Mouse (Mus musculus) ES-E14 (cell line): ENCODE results near the gene Magi2. TPM values are rescaled to one million over a fixed set of nuclear protein-coding genes. Genes with fewer than 3 reads are reported as not detected.

ENCODE experiments used
- DNase-seq: peaks from one replicate; pipeline ENCODE4 v3.0.0-alpha.2; 2013; ENCODE audit warnings: low read depth, low spot score
- H3K27ac ChIP-seq: 2 replicates; pipeline ENCODE4 v1.5.1; 2012; ENCODE audit warnings: low read depth, mild to moderate bottlenecking, low read length, moderate library complexity, mixed read lengths; ENCODE audit not compliant: poor library complexity, insufficient read depth, severe bottlenecking
- H3K36me3 ChIP-seq: 2 replicates; pipeline ENCODE4 v1.6.1; 2012; ENCODE audit warnings: mild to moderate bottlenecking, low read length, moderate library complexity, mixed read lengths; ENCODE audit not compliant: control insufficient read depth, poor library complexity, insufficient read depth, severe bottlenecking
- H3K4me1 ChIP-seq, 2 experiments: fragments of 150-350 bp in 1 of 2; sonication (generic) in 1 of 2; 2 replicates each; pipeline ENCODE4 v1.6.1; 2012; ENCODE audit warnings: low read length in 2 of 2, mild to moderate bottlenecking in 1 of 2, mixed read lengths in 1 of 2; ENCODE audit not compliant: control insufficient read depth in 2 of 2, insufficient read depth in 2 of 2, poor library complexity in 1 of 2
- H3K4me3 ChIP-seq, 2 experiments: fragments of 150-350 bp in 1 of 2; sonication (generic) in 1 of 2; 2 replicates each; pipeline ENCODE4 v1.5.1; 2012; ENCODE audit warnings: low read length in 2 of 2, low read depth in 1 of 2, mild to moderate bottlenecking in 1 of 2, mixed read lengths in 1 of 2; ENCODE audit not compliant: insufficient read depth in 1 of 2, poor library complexity in 1 of 2, severe bottlenecking in 1 of 2
- H3K9ac ChIP-seq: 2 replicates; pipeline ENCODE4 v1.6.1; 2012; ENCODE audit warnings: low read depth, mild to moderate bottlenecking, low read length, mixed read lengths; ENCODE audit not compliant: poor library complexity, insufficient read depth, severe bottlenecking
- H3K9me3 ChIP-seq: fragments of 150-350 bp; sonication (generic); 2 replicates; pipeline ENCODE4 v1.6.1; 2012; ENCODE audit warnings: low read depth, mild to moderate bottlenecking, low read length; ENCODE audit not compliant: control insufficient read depth, insufficient read depth
- CHD2 ChIP-seq: IDR thresholded peaks from 2 replicates; pipeline ENCODE4 v1.6.1; 2014; ENCODE audit warnings: mild to moderate bottlenecking, low read depth, low read length, inconsistent platforms
- HCFC1 ChIP-seq: IDR thresholded peaks from 2 replicates; pipeline ENCODE4 v1.6.1; 2012; ENCODE audit warnings: low read length, inconsistent platforms, borderline replicate concordance; ENCODE audit not compliant: insufficient read depth
- MAFK ChIP-seq: IDR thresholded peaks from 2 replicates; pipeline ENCODE4 v1.6.1; 2014; ENCODE audit warnings: mild to moderate bottlenecking, low read depth, low read length, inconsistent platforms; ENCODE audit not compliant: insufficient read depth
- ZC3H11A ChIP-seq: IDR thresholded peaks from 2 replicates; pipeline ENCODE4 v1.6.1; 2012; ENCODE audit warnings: low read depth, mild to moderate bottlenecking, inconsistent platforms, low read length, borderline replicate concordance
- ZNF384 ChIP-seq: IDR thresholded peaks from 2 replicates; pipeline ENCODE4 v1.6.1; 2012; ENCODE audit warnings: low read depth, low read length, inconsistent platforms
- in situ Hi-C, 2 experiments: fragments of 600-800 bp; cut with MboI; formaldehyde crosslinking; loops; one replicate each; pipeline ENCODE4 v1.15.1; 2025; ENCODE audit warnings: low sequenced_read_pairs in 2 of 2, inconsistent platforms in 1 of 2; ENCODE audit not compliant: unreplicated experiment in 2 of 2
- total RNA-seq: library from RNA; depleted of rRNA; stranded (reverse); fragments of 300-350 nt; gene quantifications from 2 replicates; pipeline ENCODE4 v1.2.3, GENCODE M21; 2012

Magi2 gene
- total RNA-seq, 1 experiment, result 0.85 TPM

DNA sequence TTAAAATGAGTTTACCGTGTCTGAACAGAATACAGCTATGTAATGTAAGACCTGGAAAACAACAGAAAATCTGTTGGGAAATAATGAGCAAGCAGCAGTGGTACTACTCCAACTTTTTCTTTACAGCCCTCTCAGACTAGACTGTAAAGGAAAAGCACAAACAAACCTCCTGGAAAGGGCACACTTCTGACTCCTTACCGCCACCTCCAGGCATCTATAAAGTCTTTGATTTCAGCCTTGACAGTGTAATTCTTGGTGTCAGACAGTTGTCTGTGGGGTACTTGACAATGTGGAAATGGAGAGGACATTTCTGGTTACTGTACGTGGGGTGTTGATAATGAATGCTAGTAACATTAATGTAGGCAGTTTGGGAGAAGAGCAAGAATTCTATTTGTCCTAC is 791.2 kb downstream of the Magi2 start:
- Histone ChIP-seq H3K9ac (no peak overlapping the region), H3K4me3 (no peak overlapping the region), H3K36me3 (no peaks in the 10 kb centered on the region), H3K9me3 (no peaks in the 10 kb centered on the region), H3K27ac (no peak overlapping the region), H3K4me1 (no peaks in the 10 kb centered on the region)
- no peak for TF ChIP-seq ZNF384
- TF ChIP-seq HCFC1, result no peak
- TF ChIP-seq MAFK, result no peak
- no peak for TF ChIP-seq CHD2
- TF ChIP-seq ZC3H11A, result no peak
- DNase-seq, result no peak
- in situ Hi-C loops, result no loop called here

DNA sequence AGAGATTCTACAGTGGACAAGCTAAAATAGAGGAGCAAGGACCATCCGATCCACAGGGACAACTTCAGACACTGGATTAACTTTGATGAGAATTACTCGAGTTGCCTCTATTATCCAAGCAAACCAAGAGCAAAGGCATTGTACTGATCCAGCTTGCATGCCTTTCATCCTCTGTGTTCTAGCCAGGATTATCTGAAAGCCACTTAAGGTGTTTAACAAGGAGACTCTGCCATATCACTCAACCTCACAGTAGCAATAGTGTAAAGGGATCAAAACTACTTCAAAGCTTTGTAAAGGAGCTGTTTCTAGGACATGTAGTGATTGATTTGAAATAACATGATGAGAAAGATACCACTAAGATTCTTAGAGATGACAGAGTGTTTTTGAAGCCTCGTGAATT is 819.8 kb downstream of the Magi2 start:
- TF ChIP-seq HCFC1, result no peak
- no peak for TF ChIP-seq ZC3H11A
- TF ChIP-seq ZNF384, result no peak
- no peak for TF ChIP-seq CHD2
- TF ChIP-seq MAFK, result no peak
- Histone ChIP-seq H3K4me1 (no peaks in the 10 kb centered on the region), H3K36me3 (no peaks in the 10 kb centered on the region), H3K9me3 (no peaks in the 10 kb centered on the region), H3K9ac (no peak overlapping the region), H3K27ac (no peak overlapping the region), H3K4me3 (no peak overlapping the region)
- no peak for DNase-seq
- in situ Hi-C loops, result no loop called here

DNA sequence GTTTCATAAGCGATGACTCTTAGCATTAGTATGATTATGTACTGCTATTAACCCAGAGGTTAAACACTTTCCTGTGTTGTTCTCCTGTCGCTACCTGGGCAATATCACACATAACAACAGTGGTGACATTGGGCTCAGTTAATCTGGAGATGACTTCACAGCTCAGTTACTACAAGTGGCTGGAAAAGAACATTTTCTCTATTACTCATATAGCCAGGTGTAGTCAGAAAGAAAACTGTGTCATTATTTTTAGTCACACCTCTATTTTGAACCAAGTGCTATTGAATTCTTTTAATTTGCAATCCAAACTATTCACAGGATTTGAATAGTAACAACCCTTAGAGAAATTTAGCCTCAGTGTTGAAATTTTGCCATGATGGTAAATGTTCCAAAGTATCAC is 821.5 kb downstream of the Magi2 start:
- Histone ChIP-seq H3K27ac (no peak overlapping the region), H3K36me3 (no peaks in the 10 kb centered on the region), H3K4me3 (no peak overlapping the region), H3K4me1 (no peaks in the 10 kb centered on the region), H3K9ac (no peak overlapping the region), H3K9me3 (no peaks in the 10 kb centered on the region)
- no peak for DNase-seq
- in situ Hi-C loops, result no loop called here
- TF ChIP-seq ZNF384 (no peak), MAFK (no peak), ZC3H11A (no peak), CHD2 (no peak), HCFC1 (no peak)

DNA sequence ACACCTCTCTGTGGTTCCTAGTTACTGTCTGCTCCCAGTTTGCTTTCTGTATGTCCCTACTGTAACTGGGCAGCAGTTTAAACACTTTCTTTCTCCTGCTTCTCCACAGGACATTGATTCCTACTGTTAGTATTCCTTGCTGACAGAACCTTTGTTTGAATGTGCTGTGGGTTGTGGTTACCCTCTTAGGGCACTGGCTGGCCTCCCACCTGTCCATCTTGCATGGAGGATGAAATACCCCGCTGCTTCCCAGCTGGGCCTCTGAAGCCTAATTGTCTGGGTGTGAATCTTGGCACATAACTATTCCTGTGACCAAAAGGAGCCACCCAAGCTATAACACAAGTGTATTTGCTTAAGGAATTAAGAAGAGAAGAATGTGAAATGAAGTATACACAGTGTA is 823.4 kb downstream of the Magi2 start:
- H3K4me1 ChIP-seq, result no peaks in the 10 kb centered on the region
- in situ Hi-C loops, result no loop called here
- no peak overlapping the region for H3K4me3 ChIP-seq
- no peak overlapping the region for H3K27ac ChIP-seq
- no peak overlapping the region for H3K9ac ChIP-seq
- H3K9me3 ChIP-seq, result no peaks in the 10 kb centered on the region
- TF ChIP-seq HCFC1, result no peak
- no peak for TF ChIP-seq CHD2
- no peak for TF ChIP-seq ZNF384
- no peak for TF ChIP-seq MAFK
- TF ChIP-seq ZC3H11A, result no peak
- no peaks in the 10 kb centered on the region for H3K36me3 ChIP-seq
- no peak for DNase-seq

DNA sequence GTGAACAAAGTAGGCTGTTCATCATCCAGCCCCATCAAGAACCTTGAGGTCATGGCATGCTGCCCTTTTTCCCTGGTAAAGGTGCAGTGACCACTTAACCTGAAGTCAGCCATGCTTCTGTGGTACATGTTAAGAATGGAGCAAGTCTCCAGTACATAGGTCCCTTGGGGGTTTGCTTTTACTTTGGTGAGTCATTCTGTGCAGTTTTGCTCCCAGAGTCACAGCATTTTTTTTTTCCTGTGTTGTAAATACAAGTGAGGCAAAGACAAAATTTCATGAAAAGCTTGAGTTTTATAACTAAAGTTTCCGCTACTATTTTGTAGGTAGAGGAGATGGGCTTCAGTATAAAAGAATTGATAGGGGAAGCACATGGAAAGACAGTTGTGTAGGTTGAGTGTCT is 828.2 kb downstream of the Magi2 start:
- no peaks in the 10 kb centered on the region for H3K36me3 ChIP-seq
- in situ Hi-C loops, result no loop called here
- TF ChIP-seq CHD2, result no peak
- TF ChIP-seq MAFK, result no peak
- TF ChIP-seq HCFC1, result no peak
- TF ChIP-seq ZC3H11A, result no peak
- TF ChIP-seq ZNF384, result no peak
- no peak overlapping the region for H3K4me3 ChIP-seq
- H3K9ac ChIP-seq, result no peak overlapping the region
- no peak overlapping the region for H3K27ac ChIP-seq
- no peaks in the 10 kb centered on the region for H3K4me1 ChIP-seq
- DNase-seq, result no peak
- H3K9me3 ChIP-seq, result no peaks in the 10 kb centered on the region
